Mouse (Mus musculus) spleen, adult 2 months (tissue): ENCODE measurements around the gene Igsf21.

ENCODE experiments used
- CTCF ChIP-seq: fragments of 200-500 bp; IDR thresholded peaks from 2 replicates; pipeline ENCODE4 v1.5.1; 2011; ENCODE audit warnings: mild to moderate bottlenecking, inconsistent platforms; ENCODE audit not compliant: insufficient read depth, insufficient read length, insufficient replicate concordance; ENCODE audit errors: extremely low read depth
- POLR2A ChIP-seq: fragments of 200-500 bp; IDR thresholded peaks from 2 replicates; pipeline ENCODE4 v1.6.1; 2011; ENCODE audit warnings: low read depth, low read length, inconsistent platforms

DNA sequence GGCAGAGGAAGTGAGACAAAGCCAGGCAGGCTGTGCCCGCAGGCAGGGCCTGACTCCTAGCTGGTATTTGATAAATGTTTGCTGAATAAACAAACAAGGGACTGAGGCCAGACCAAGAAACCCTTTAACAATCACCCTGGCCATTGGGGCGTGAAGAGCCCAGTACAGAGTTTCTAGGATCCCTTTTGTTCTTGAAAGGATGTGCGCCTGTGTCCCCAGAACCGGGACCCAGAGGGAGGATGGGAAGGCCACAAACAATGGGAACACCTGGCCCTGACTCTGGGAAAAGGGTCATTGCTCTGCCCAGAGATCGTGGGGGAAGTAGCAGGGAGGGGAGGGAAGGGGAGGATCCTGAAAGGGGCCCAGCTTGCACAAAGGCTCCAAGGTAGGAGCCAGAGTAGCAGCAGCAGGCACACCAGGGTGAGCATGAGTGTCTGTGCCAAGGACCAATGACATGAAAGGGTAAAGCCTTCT, 269.2 kb downstream of the Igsf21 start:
- TF ChIP-seq CTCF (no peak), POLR2A (no peak)
